Mouse (Mus musculus): Measurements from ENCODE around the gene Map4.
"Not testable (repeated sequence)": the region's sequence is repeated elsewhere in the genome, so short reads cannot be mapped to it uniquely, and the experiment has no call there.

DNA sequence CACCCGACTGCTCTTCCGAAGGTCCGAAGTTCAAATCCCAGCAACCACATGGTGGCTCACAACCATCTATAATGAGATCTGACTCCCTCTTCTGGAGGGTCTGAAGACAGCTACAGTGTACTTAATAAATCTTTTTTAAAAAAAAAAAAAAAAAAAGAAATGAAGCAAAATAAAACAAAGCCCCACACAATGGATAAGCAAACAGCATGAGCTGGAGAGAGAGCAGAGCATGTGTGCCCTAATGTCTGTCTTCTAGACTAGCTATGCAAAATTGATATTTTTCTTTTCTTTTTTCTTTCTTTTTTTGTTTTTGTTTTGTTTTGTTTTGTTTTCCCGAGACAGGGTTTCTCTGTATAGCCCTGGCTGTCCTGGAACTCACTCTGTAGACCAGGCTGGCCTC, 49.0 kb downstream of the Map4 start:
- not testable (repeated sequence) for TF ChIP-seq POLR2A (IDR thresholded peaks at IDR 0.05; ENCODE audit: borderline replicate concordance, extremely low read depth, insufficient read depth, insufficient read length, poor library complexity, severe bottlenecking); CTCF (IDR thresholded peaks at IDR 0.05; ENCODE audit: borderline replicate concordance, extremely low read depth, insufficient read depth, insufficient read length)
